Mouse (Mus musculus) liver, adult 2 months (tissue): Measurements from ENCODE around the gene Foxo1. TPM values are rescaled to one million over a fixed set of nuclear protein-coding genes. Genes with fewer than 3 reads are reported as not detected.
A peak's percentile ranks its signal among the peaks of the same experiment; 100 is the strongest.

Experiments used
- DNase-seq: peaks from one replicate; pipeline ENCODE4 v3.0.0-alpha.2; 2011; ENCODE audit warnings: low read depth, low spot score; ENCODE audit errors: extremely low read depth
- H3K27ac ChIP-seq: fragments of 200-500 bp; replicated peaks from 2 replicates; pipeline ENCODE4 v1.5.1; 2012; ENCODE audit warnings: low read depth, mild to moderate bottlenecking, control low read depth, inconsistent platforms, low read length; ENCODE audit not compliant: insufficient read depth
- H3K27me3 ChIP-seq: fragments of 200-500 bp; 2 replicates; pipeline ENCODE4 v1.6.1; 2012; ENCODE audit warnings: mild to moderate bottlenecking, moderate library complexity, low read length, inconsistent platforms; ENCODE audit not compliant: control insufficient read depth, insufficient read depth
- H3K36me3 ChIP-seq: fragments of 200-500 bp; 2 replicates; pipeline ENCODE4 v1.6.1; 2012; ENCODE audit warnings: low read length, inconsistent platforms; ENCODE audit not compliant: control insufficient read depth, insufficient read depth
- H3K4me1 ChIP-seq: fragments of 200-500 bp; 2 replicates; pipeline ENCODE4 v1.6.1; 2011; ENCODE audit warnings: low read length; ENCODE audit not compliant: control insufficient read depth, insufficient read depth
- H3K4me3 ChIP-seq: fragments of 200-500 bp; 2 replicates; pipeline ENCODE4 v1.5.1; 2011; ENCODE audit warnings: low read depth, mild to moderate bottlenecking, control low read depth, low read length, moderate library complexity; ENCODE audit not compliant: insufficient read depth
- H3K79me2 ChIP-seq: fragments of 200-500 bp; 2 replicates; pipeline ENCODE4 v1.6.1; 2012; ENCODE audit warnings: inconsistent platforms, mild to moderate bottlenecking, low read length, moderate library complexity; ENCODE audit not compliant: control insufficient read depth, insufficient read depth
- H3K9ac ChIP-seq: fragments of 200-500 bp; 2 replicates; pipeline ENCODE4 v1.6.1; 2012; ENCODE audit warnings: low read depth, mild to moderate bottlenecking, control low read depth, inconsistent platforms, low read length
- CTCF ChIP-seq: fragments of 200-500 bp; IDR thresholded peaks from 2 replicates; pipeline ENCODE4 v1.5.1; 2011; ENCODE audit warnings: low read depth, low read length, control low read depth
- POLR2A ChIP-seq: fragments of 200-500 bp; IDR thresholded peaks from 2 replicates; pipeline ENCODE4 v1.6.1; 2011; ENCODE audit warnings: low read length, control low read depth; ENCODE audit not compliant: insufficient read depth; ENCODE audit errors: extremely low read depth
- WGBS: fragments of 180-500 bp; shearing (Covaris S2); methylation state at CpG from one replicate; pipeline ENCODE4 v1.1.7; 2018; 5-methylcytosine and 5-hydroxymethylcytosine counted together
- polyA plus RNA-seq: library from polyadenylated mRNA; depleted of rRNA; stranded (reverse); fragments of >200 nt; gene quantifications from 2 replicates; pipeline ENCODE4 v1.2.3, GENCODE M21; 2012
- total RNA-seq: library from RNA; depleted of rRNA; stranded (reverse); fragments of >200 nt; gene quantifications from 2 replicates; pipeline ENCODE4 v1.2.3, GENCODE M21; 2014

Foxo1 gene
- total and polyA plus RNA-seq, 2 experiments, result 5.8 to 6.5 TPM

DNA sequence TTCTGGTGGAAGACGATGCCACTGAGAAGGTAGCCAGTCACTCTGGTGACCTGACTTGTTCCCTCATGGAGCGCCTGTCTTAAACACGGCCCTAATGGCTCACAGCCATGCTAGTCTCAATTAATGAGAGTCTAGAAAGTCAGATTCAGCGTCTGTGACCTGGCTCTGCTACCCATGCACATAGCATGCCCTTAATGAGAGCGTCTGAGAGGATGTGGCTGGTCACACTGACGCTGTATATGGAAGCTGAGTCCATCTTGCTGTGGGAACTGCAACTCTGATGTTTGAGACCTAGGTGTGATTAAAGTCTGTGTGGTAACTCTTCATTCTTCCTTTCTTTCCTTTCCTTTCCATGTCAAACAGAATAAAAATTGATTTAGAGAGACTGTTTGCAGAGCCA lies 32.4 kb downstream of the Foxo1 start:
- peaks cover 63% of the 10 kb centered on the region for H3K79me2 ChIP-seq
- no peaks in the 10 kb centered on the region for H3K36me3 ChIP-seq
- WGBS, result 59% methylated on average over 6 of the region's 6 CpGs
- no peak for DNase-seq
- peaks cover 31% of the 10 kb centered on the region for H3K4me1 ChIP-seq
- TF ChIP-seq POLR2A (no peak), CTCF (no peak)
- no peak overlapping the region for H3K9ac ChIP-seq
- 0 out of 2 replicates have a peak overlapping the region, but pooled peaks have one; percentile 18 for H3K27ac ChIP-seq
- no peaks in the 10 kb centered on the region for H3K27me3 ChIP-seq
- no peak overlapping the region for H3K4me3 ChIP-seq

DNA sequence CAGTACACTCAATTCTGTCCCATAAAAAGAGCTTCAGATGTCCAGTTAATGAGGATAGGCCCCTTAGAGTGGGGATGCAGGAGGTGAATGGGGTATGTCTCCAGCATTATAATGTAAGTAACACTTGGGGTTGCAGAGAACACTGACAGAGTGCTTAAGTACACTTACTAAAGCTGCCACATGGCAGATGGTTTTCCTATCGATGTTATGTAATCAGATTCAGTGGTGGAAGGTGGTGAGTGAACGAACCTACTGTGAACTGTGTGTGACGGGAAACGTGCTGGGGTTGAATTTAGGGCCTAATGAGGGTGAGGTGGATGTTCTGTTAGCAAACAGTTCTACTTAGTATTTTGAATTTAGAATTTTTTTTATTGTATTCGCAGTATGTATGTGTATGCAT lies 35.2 kb downstream of the Foxo1 start:
- no peak overlapping the region for H3K4me3 ChIP-seq
- 51% methylated on average over 5 of the region's 5 CpGs for WGBS
- peak; percentile 40 for DNase-seq
- peaks cover 24% of the 10 kb centered on the region for H3K4me1 ChIP-seq
- no peak overlapping the region for H3K27ac ChIP-seq
- H3K79me2 ChIP-seq, result peaks cover 70% of the 10 kb centered on the region
- no peaks in the 10 kb centered on the region for H3K27me3 ChIP-seq
- H3K9ac ChIP-seq, result no peak overlapping the region
- TF ChIP-seq POLR2A, result no peak
- TF ChIP-seq CTCF, result no peak
- H3K36me3 ChIP-seq, result no peaks in the 10 kb centered on the region

DNA sequence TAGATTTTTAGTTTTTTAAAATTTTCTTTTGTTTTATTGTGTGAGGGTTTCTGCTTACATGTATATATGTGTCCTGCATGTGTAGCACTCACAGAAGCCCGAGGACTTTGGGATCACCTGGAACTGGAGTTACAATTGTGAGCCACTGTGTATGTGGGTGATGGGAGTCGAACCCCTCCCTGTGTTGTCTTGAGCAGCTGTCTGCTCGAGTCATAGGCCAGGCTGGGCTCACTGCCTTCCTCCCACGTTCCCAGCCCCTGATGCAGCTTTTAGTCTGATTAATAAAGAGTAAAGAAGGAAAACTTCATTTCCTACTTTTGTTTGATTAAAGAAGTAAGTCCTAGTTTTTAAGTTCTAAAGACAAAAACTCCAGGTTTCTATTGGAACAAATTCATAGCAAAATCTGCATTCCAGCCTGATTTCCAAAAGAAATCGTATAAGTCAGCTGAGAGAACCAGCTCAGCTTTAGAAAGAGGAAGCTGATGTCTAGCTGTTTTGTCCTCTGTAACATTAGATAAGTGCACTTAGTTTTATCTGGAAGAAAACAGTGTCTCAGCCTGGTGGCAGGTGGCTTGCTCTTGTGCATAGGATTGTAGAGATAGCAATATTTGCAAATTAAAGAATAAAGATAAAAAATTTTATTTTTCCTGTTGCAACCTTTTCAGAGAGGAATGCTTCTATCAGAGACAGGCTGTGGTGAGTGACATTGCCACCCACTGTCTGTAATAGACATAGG lies 40.6 kb downstream of the Foxo1 start:
- Histone ChIP-seq H3K27ac (no peak overlapping the region), H3K27me3 (no peaks in the 10 kb centered on the region), H3K4me3 (no peak overlapping the region), H3K4me1 (peaks cover 20% of the 10 kb centered on the region), H3K9ac (no peak overlapping the region), H3K36me3 (no peaks in the 10 kb centered on the region), H3K79me2 (peaks cover 58% of the 10 kb centered on the region)
- WGBS, result 61% methylated on average over 5 of the region's 5 CpGs
- no peak for TF ChIP-seq CTCF
- TF ChIP-seq POLR2A, result no peak
- no peak for DNase-seq

DNA sequence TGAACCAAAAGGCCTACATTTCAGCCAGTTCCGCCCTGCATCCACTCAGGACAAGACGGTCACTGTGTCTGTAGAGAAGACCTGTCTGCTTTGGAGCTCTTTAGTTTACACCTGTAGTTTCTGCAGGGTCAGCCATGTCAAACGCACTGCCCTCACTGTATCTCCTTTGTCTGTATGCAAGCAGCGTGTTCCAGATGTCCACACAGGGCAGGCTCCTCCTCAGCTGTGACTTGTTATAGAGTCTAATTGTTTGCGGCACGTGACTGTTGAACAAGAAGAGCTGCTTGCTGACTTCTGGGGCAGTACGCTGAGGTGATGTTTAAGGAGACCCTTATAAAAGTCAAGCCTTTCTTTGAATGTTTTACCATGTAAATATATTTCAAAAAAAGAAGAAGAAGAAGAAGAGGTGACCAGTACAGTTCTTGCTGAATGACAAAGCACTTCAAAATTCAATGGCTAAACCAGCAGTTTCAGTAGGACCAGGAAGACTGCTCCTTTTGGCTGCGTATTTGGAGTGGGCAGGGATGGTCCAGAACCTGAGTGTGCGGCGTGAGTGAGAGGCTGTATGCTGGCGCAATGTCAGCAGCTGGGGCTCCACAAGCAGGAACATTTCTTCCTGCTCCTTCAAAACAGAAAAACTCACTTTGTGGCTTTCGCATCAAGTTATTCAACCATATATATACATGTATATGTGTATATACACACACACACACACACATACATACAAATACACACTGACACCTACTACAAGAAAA lies 52.6 kb downstream of the Foxo1 start:
- DNase-seq, result no peak
- TF ChIP-seq CTCF (no peak), POLR2A (no peak)
- Histone ChIP-seq H3K27ac (no peak overlapping the region), H3K27me3 (no peaks in the 10 kb centered on the region), H3K36me3 (no peaks in the 10 kb centered on the region), H3K4me1 (peaks cover 47% of the 10 kb centered on the region), H3K79me2 (peaks cover 50% of the 10 kb centered on the region), H3K4me3 (no peak overlapping the region), H3K9ac (no peak overlapping the region)
- WGBS, result 92% methylated on average over 12 of the region's 12 CpGs

DNA sequence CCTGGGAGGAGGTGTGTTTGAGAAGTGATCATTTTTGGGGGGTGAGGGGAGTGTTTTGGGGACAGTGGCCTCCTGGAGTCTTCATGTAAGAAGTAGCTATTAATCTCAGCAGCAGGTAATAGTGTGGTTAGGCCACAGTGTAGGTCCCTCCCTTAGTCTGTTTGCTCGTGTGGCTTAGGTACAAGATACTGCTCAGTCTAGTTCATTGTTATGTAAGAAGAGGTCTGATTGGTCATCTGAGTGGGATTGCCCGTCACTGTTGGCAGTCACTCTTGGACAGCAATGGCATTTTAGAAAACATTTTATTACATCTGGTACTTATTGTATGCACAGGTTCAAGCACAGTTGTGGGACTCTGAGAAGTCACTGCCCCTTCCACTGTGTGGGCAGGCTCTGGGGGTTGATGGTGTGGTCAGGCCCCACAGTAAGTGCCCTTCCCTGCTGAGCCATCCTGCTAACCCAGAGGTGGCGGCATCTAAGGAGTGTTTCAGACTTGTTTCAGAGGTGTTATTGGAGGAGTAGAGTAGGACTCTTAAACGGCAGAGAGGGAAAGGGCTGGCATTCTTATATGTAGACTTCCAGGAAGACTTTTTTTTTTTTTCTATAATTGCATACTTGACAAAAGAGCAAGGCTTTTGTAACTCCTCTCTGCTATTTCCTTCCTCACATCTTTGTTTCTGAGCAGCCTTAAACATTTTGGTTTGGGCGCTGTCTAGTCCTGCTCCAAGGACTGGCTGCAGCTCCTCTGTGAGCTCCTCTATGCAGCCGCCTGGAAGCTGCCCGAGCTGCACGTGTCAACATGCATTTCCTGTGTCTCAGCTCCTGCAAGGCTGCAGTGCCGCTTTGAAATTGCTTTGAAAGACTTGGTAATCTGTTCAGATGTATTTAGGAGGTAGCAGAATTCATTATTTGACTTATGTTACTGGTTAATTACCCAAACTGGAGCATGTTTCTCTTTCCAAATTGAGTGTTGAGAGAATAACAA lies 54.6 kb downstream of the Foxo1 start:
- H3K9ac ChIP-seq, result peak overlapping the region; percentile 21; the same call in 1 of the 2 replicates
- TF ChIP-seq POLR2A, result no peak
- TF ChIP-seq CTCF, result no peak
- peaks cover 45% of the 10 kb centered on the region for H3K4me1 ChIP-seq
- no peak overlapping the region for H3K4me3 ChIP-seq
- peaks cover 47% of the 10 kb centered on the region for H3K79me2 ChIP-seq
- peak overlapping the region; percentile 55 for H3K27ac ChIP-seq
- H3K27me3 ChIP-seq, result no peaks in the 10 kb centered on the region
- no peaks in the 10 kb centered on the region for H3K36me3 ChIP-seq
- DNase-seq, result peak; percentile 85
- 12% methylated on average over 9 of the region's 9 CpGs for WGBS
